Comparison of ENCODE assay signal across 9 mouse cellular contexts in genomic region chr6:5110715-5111048, GRCm38 (mm10).
A peak's percentile ranks its signal among the peaks of the same experiment; 100 is the strongest.
DNase-seq lines count a peak whose midpoint lies in the region; ATAC-seq and TF ChIP-seq lines count a peak whose summit lies in the region.
"Had no signal": no experiment of that assay in that cellular context is flagged by ENCODE, and none has a peak within 500 bp of the region (broad histone marks: within the 10 kb centered on the region; RNA-seq: fewer than 3 reads in every experiment).

No protein-coding gene starts in this region.

- H3K4me3 ChIP-seq in forebrain, embryonic 11.5 days (ENCODE audit: low read depth, low read length), result no peak overlapping the region
- no peak overlapping the region for H3K4me3 ChIP-seq in forebrain, embryonic 14.5 days (ENCODE audit: low read depth, low read length)
- no peak overlapping the region for H3K4me3 ChIP-seq in intestine, embryonic 15.5 days (replicated peaks)
- no peak overlapping the region for H3K4me3 ChIP-seq in intestine, postnatal 0 days (ENCODE audit: low read depth, low read length)
- no peak overlapping the region for H3K4me3 ChIP-seq in neural tube, embryonic 15.5 days (replicated peaks)

- no peak for DNase-seq in forebrain, embryonic 11.5 days (ENCODE audit: low spot score)
- no peak for DNase-seq in forebrain, embryonic 14.5 days (ENCODE audit: low spot score)
- peak; percentile 12 for DNase-seq in neural tube, embryonic 10.5 days (ENCODE audit: extremely low spot score, low spot score)
- no peak for DNase-seq in adrenal gland, postnatal 25 days
- DNase-seq in ovary, postnatal 10 days (ENCODE audit: low spot score), result no peak

- 0 out of 2 replicates have a peak, but pooled peaks cover 6% of the 10 kb centered on the region for H3K4me1 ChIP-seq in forebrain, embryonic 11.5 days (replicated peaks; ENCODE audit: control insufficient read depth, insufficient read depth, low read length)
- 0 out of 2 replicates have a peak, but pooled peaks cover 3% of the 10 kb centered on the region for H3K4me1 ChIP-seq in forebrain, embryonic 14.5 days (ENCODE audit: control insufficient read depth, insufficient read depth, low read length)
- H3K4me1 ChIP-seq in intestine, embryonic 15.5 days (replicated peaks), result peaks cover 7% of the 10 kb centered on the region
- H3K4me1 ChIP-seq in intestine, postnatal 0 days (replicated peaks; ENCODE audit: control insufficient read depth, insufficient read depth, low read length), result no peaks in the 10 kb centered on the region
- H3K4me1 ChIP-seq in neural tube, embryonic 15.5 days, result peaks cover 11% of the 10 kb centered on the region

- H3K36me3 ChIP-seq in forebrain, embryonic 11.5 days (ENCODE audit: control insufficient read depth, insufficient read depth, low read length), result no peaks in the 10 kb centered on the region
- H3K36me3 ChIP-seq in forebrain, embryonic 14.5 days (ENCODE audit: control insufficient read depth, insufficient read depth, low read length), result peaks cover 5% of the 10 kb centered on the region; the same call in 1 of the 2 replicates
- H3K36me3 ChIP-seq in intestine, embryonic 15.5 days, result no peaks in the 10 kb centered on the region
- H3K36me3 ChIP-seq in intestine, postnatal 0 days (ENCODE audit: control insufficient read depth, insufficient read depth), result no peaks in the 10 kb centered on the region
- peaks cover 4% of the 10 kb centered on the region for H3K36me3 ChIP-seq in neural tube, embryonic 15.5 days

- no peak overlapping the region for H3K9ac ChIP-seq in forebrain, embryonic 11.5 days (ENCODE audit: low read length)
- H3K9ac ChIP-seq in forebrain, embryonic 14.5 days (ENCODE audit: low read length), result no peak overlapping the region
- H3K9ac ChIP-seq in intestine, embryonic 15.5 days, result no peak overlapping the region
- no peak overlapping the region for H3K9ac ChIP-seq in intestine, postnatal 0 days (ENCODE audit: low read depth, low read length)
- no peak overlapping the region for H3K9ac ChIP-seq in neural tube, embryonic 15.5 days (replicated peaks)

- 18% methylated on average over 3 of the region's 3 CpGs for whole genome bisulfite sequencing in forebrain, embryonic 11.5 days
- WGBS in forebrain, embryonic 14.5 days, result 10% methylated on average over 3 of the region's 3 CpGs
- WGBS in intestine, embryonic 15.5 days, result 31% methylated on average over 3 of the region's 3 CpGs
- WGBS in intestine, postnatal 0 days, result 28% methylated on average over 3 of the region's 3 CpGs
- WGBS in neural tube, embryonic 15.5 days, result 10% methylated on average over 3 of the region's 3 CpGs

- H3K9me3 ChIP-seq in forebrain, embryonic 11.5 days (ENCODE audit: control insufficient read depth, low read length), result no peaks in the 10 kb centered on the region
- H3K9me3 ChIP-seq in forebrain, embryonic 14.5 days (replicated peaks; ENCODE audit: control insufficient read depth, low read length), result no peaks in the 10 kb centered on the region
- no peaks in the 10 kb centered on the region for H3K9me3 ChIP-seq in intestine, embryonic 15.5 days
- H3K9me3 ChIP-seq in intestine, postnatal 0 days (ENCODE audit: control insufficient read depth), result no peaks in the 10 kb centered on the region
- H3K9me3 ChIP-seq in neural tube, embryonic 15.5 days (replicated peaks), result no peaks in the 10 kb centered on the region

- no peak for TF ChIP-seq CTCF in intestine, postnatal 0 days (IDR thresholded peaks at IDR 0.05; ENCODE audit: low read depth)

- H3K27me3 ChIP-seq in forebrain, embryonic 11.5 days (ENCODE audit: control insufficient read depth, insufficient read depth, low read length), result no peaks in the 10 kb centered on the region
- H3K27me3 ChIP-seq in forebrain, embryonic 14.5 days (replicated peaks; ENCODE audit: control insufficient read depth, insufficient read depth, low read length), result no peaks in the 10 kb centered on the region
- no peaks in the 10 kb centered on the region for H3K27me3 ChIP-seq in intestine, embryonic 15.5 days (replicated peaks)
- no peaks in the 10 kb centered on the region for H3K27me3 ChIP-seq in intestine, postnatal 0 days (replicated peaks; ENCODE audit: control insufficient read depth, insufficient read depth, low read length)
- no peaks in the 10 kb centered on the region for H3K27me3 ChIP-seq in neural tube, embryonic 15.5 days (replicated peaks)

- peak; percentile 36; the same call in 1 of the 2 replicates for ATAC-seq in forebrain, embryonic 11.5 days (replicated peaks; ENCODE audit: low FRiP score)
- no peak for ATAC-seq in forebrain, embryonic 14.5 days
- ATAC-seq in intestine, embryonic 15.5 days, result 0 out of 2 replicates have a peak, but pooled peaks have one; percentile 9
- ATAC-seq in intestine, postnatal 0 days, result no peak
- no peak; the same call in 1 of the 2 replicates for ATAC-seq in neural tube, embryonic 15.5 days (ENCODE audit: low FRiP score)

- no peak overlapping the region for H3K27ac ChIP-seq in forebrain, embryonic 11.5 days (ENCODE audit: low read depth, low read length)
- H3K27ac ChIP-seq in forebrain, embryonic 14.5 days (ENCODE audit: low read depth, low read length), result no peak overlapping the region
- no peak overlapping the region for H3K27ac ChIP-seq in intestine, embryonic 15.5 days
- no peak overlapping the region for H3K27ac ChIP-seq in intestine, postnatal 0 days (ENCODE audit: low read depth, low read length)
- H3K27ac ChIP-seq in neural tube, embryonic 15.5 days (replicated peaks), result no peak overlapping the region
- H3K27ac ChIP-seq: macrophage had no signal

- no peak overlapping the region for H3K4me2 ChIP-seq in forebrain, embryonic 11.5 days (ENCODE audit: low read depth, low read length, severe bottlenecking)
- no peak overlapping the region for H3K4me2 ChIP-seq in forebrain, embryonic 14.5 days (ENCODE audit: low read length)
- H3K4me2 ChIP-seq in intestine, embryonic 15.5 days (replicated peaks), result no peak overlapping the region
- no peak overlapping the region for H3K4me2 ChIP-seq in intestine, postnatal 0 days (replicated peaks; ENCODE audit: low read depth)
- H3K4me2 ChIP-seq in neural tube, embryonic 15.5 days, result no peak overlapping the region

Comparison
In these comparisons a context has a peak if more than half of its experiments do, and no peak if none do; other contexts are left out.
1. ATAC-seq: peak in forebrain, embryonic 11.5 days (single experiment) and intestine, embryonic 15.5 days (single experiment); none in forebrain, embryonic 14.5 days (single experiment), intestine, postnatal 0 days (single experiment) and neural tube, embryonic 15.5 days (single experiment).